Mouse (Mus musculus): ENCODE results near the gene Stk32b.

- TF ChIP-seq CTCF (conservative IDR thresholded peaks at IDR 0.05; ENCODE audit: insufficient read depth, insufficient read length, low read depth, low read length) (no peak), POLR2A (IDR thresholded peaks at IDR 0.05; ENCODE audit: low read depth, low read length) (no peak)
Observed at GRCm38 (mm10) chr5:37634791-37635190, 82.2 kb downstream of the Stk32b start.
